Mouse (Mus musculus) myocyte (in vitro differentiated cells): Measurements from ENCODE around the gene Zfp956.

Experiments
- CEBPB ChIP-seq: IDR thresholded peaks from 2 replicates; pipeline ENCODE4 v1.6.1; 2011; ENCODE audit warnings: mild to moderate bottlenecking, moderate library complexity; ENCODE audit not compliant: poor library complexity, insufficient read depth, severe bottlenecking
- E2F4 ChIP-seq: IDR thresholded peaks from one replicate; pipeline ENCODE4 v1.6.1; 2011; ENCODE audit warnings: mild to moderate bottlenecking, control low read depth, moderate library complexity; ENCODE audit not compliant: insufficient read depth
- MAX ChIP-seq: IDR thresholded peaks from one replicate; pipeline ENCODE4 v1.6.1; 2011; ENCODE audit warnings: low read depth, mild to moderate bottlenecking, control low read depth
- MYOD1 ChIP-seq, 3 experiments: IDR thresholded peaks; one replicate each; pipeline ENCODE4 v1.6.1; 2011; ENCODE audit warnings: control low read depth in 2 of 3, low read depth in 2 of 3, mild to moderate bottlenecking in 2 of 3, moderate library complexity in 1 of 3; ENCODE audit not compliant: insufficient read length in 2 of 3, control insufficient read depth in 1 of 3
- MYOG ChIP-seq, 3 experiments: IDR thresholded peaks; one replicate each; pipeline ENCODE4 v1.6.1; 2011; ENCODE audit warnings: control low read depth in 2 of 3, low read depth in 2 of 3, mild to moderate bottlenecking in 2 of 3; ENCODE audit not compliant: insufficient read length in 2 of 3, control insufficient read depth in 1 of 3, insufficient read depth in 1 of 3
- POLR2A ChIP-seq: IDR thresholded peaks from one replicate; pipeline ENCODE4 v1.6.1; 2011; ENCODE audit warnings: low read depth, mild to moderate bottlenecking, control low read depth, moderate library complexity; ENCODE audit not compliant: insufficient read length
- POLR2AphosphoS2 ChIP-seq: IDR thresholded peaks from one replicate; pipeline ENCODE4 v1.6.1; 2011; ENCODE audit warnings: low read depth, control low read depth; ENCODE audit not compliant: insufficient read length
- REST ChIP-seq: IDR thresholded peaks from one replicate; pipeline ENCODE4 v1.6.1; 2011; ENCODE audit warnings: mild to moderate bottlenecking, control low read depth, moderate library complexity; ENCODE audit not compliant: insufficient read depth, insufficient read length
- SRF ChIP-seq: IDR thresholded peaks from one replicate; pipeline ENCODE4 v1.6.1; 2011; ENCODE audit warnings: low read depth; ENCODE audit not compliant: control insufficient read depth, insufficient read length
- TCF12 ChIP-seq: IDR thresholded peaks from one replicate; pipeline ENCODE4 v1.6.1; 2011; ENCODE audit warnings: mild to moderate bottlenecking, control low read depth; ENCODE audit not compliant: poor library complexity, insufficient read depth, severe bottlenecking
- TCF3 ChIP-seq: IDR thresholded peaks from one replicate; pipeline ENCODE4 v1.6.1; 2011; ENCODE audit warnings: low read depth, control low read depth; ENCODE audit not compliant: insufficient read length
- USF1 ChIP-seq: IDR thresholded peaks from one replicate; pipeline ENCODE4 v1.6.1; 2011; ENCODE audit warnings: low read depth, mild to moderate bottlenecking, control low read depth, moderate library complexity

DNA sequence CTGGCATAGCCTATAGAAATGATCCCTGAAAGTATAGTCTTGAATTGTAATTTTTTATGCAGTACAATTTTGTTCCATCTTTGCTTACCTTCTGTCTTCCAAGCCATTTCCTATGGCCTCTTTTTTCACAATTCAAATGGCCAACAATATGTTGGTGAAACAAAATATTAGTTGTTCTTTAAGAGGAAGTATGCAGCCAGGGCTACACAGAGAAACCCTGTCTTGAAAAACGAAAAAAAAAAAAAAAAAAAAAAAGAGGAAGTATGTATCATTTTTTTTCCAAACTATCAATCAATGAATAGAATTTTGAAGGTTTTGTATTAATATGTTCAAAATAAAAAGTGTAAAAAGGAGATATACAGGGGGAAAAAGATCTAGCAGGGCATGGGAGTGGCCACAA lies 41.5 kb upstream of the Zfp956 start:
- TF ChIP-seq POLR2A, result no peak
- no peak for TF ChIP-seq CEBPB
- TF ChIP-seq MYOG (IDR thresholded peaks at IDR 0.05; ENCODE audit: control insufficient read depth in 1 of 3, insufficient read depth in 1 of 3, insufficient read length in 2 of 3, low read depth in 2 of 3), result no peak
- TF ChIP-seq MAX, result no peak
- TF ChIP-seq USF1, result no peak
- no peak for TF ChIP-seq POLR2AphosphoS2
- no peak for TF ChIP-seq REST
- no peak for TF ChIP-seq MYOD1 (IDR thresholded peaks at IDR 0.05; ENCODE audit: control insufficient read depth in 1 of 3, insufficient read length in 2 of 3, low read depth in 2 of 3)
- no peak for TF ChIP-seq E2F4
- TF ChIP-seq TCF3, result no peak
- no peak for TF ChIP-seq SRF
- no peak for TF ChIP-seq TCF12
